Mouse (Mus musculus) erythroblast, embryonic 14.5 days (primary cell): Measurements from ENCODE around the gene Ppid.

Experiments
- GATA1 ChIP-seq: IDR thresholded peaks from 2 replicates; pipeline ENCODE4 v1.6.1; 2012; ENCODE audit warnings: low read length, inconsistent platforms, mixed read lengths
- TAL1 ChIP-seq: IDR thresholded peaks from 3 replicates; pipeline ENCODE4 v1.6.1; 2012; ENCODE audit warnings: low read length, inconsistent platforms, mixed read lengths

DNA sequence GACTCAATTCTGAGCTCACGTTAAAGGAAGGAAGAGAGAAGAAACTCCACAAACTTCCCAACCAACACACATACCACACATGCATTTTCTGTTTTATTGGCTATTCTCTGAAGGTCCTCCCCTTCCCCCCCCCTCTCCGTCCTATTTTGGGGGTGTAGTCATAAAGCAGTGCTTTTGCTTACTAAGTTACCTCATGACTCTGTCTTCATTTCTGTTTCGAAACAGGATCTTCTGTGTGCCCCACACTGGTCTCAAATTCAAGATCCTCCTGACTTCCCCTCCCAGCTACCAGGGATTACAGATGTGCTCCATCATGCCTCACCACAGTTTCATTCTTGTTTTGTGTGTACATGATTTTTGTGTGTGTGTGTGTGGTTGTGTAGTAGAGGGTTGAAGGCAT is 18.7 kb upstream of the Ppid start:
- TF ChIP-seq GATA1 (no peak), TAL1 (no peak)
